ENCODE assay signal across 8 mouse cellular contexts in the genomic region with DNA sequence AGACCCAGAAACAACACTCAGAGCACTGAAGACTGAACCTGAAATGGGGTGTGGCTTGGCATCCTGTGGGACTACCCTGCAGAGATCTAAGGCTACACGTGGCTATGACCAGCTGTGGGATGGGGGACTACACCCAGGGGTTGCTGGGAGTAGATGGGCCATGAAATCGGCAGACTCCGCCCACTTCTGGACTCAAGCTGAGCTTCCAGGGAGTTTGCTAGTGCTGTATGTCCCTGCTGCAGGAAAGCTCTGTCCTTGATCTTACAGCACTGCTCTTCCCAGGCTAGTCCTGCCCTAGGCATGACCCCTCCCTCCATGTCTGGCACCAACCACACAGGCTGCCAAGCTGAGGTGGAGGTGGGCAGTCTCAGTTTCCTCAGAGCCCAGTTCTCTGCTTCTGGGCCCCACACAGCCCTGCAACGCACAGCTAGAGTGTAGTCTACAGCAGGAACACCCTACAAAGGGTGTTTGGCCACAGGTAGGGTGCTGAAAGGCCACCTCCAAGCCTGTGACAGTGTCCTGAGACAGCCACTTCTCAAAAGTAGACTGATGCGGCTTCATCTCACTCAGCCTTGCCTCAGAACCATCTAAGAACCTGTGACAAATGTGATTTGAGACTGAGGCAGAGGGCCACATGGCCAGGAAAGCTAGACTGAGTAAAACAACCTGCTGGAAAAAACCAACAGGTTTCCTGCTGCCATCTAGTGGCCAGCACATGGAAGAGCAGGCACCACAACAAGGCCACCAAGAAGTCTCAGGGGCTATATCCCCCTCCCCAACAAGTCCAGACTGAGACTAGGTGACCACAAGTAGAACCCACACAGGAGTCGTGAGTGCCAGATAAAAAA. TPM values are rescaled to one million over a fixed set of nuclear protein-coding genes. Genes with fewer than 3 reads are reported as not detected.
A peak's percentile ranks its signal among the peaks of the same experiment; 100 is the strongest.
DNase-seq lines count a peak whose midpoint lies in the region; ATAC-seq lines count a peak whose summit lies in the region.

No protein-coding gene starts in this region.

- DNase-seq in CD4-positive, CD25-positive, alpha-beta regulatory T cell, adult 2 months (ENCODE audit: low read depth, low spot score) = peak; percentile 68
- peak; percentile 74 for DNase-seq in R1 (ENCODE audit: low read depth, low spot score)
- peak; percentile 81 for DNase-seq in embryo, embryonic 11 days
- peak; percentile 54 to 59 for DNase-seq in layer of hippocampus, postnatal 25 days (ENCODE audit: extremely low spot score in 1 of 2, low spot score in 1 of 2)
- DNase-seq in testis, postnatal 10 days (ENCODE audit: low spot score) = peak; percentile 72

- peak overlapping the region; percentile 53 for H3K9ac ChIP-seq in heart, embryonic 16.5 days (ENCODE audit: low read length)
- no peak overlapping the region for H3K9ac ChIP-seq in midbrain, embryonic 13.5 days (replicated peaks)

- 27% methylated on average over 6 of the region's 6 CpGs for WGBS in heart, embryonic 16.5 days
- WGBS in midbrain, embryonic 13.5 days = 25% methylated on average over 6 of the region's 6 CpGs

- ATAC-seq in CD4-positive, CD25-positive, alpha-beta regulatory T cell, adult 4 months = no peak
- ATAC-seq in heart, embryonic 16.5 days (replicated peaks; ENCODE audit: extremely low read depth, insufficient read depth, low FRiP score) = 0 out of 2 replicates have a peak, but pooled peaks have one; percentile 8
- peak; percentile 51 for ATAC-seq in midbrain, embryonic 13.5 days

- peaks cover 57% of the 10 kb centered on the region for H3K4me1 ChIP-seq in heart, embryonic 16.5 days (ENCODE audit: control insufficient read depth, insufficient read depth, low read length)
- peaks cover 21% of the 10 kb centered on the region for H3K4me1 ChIP-seq in midbrain, embryonic 13.5 days (replicated peaks)

- no peak overlapping the region for H3K4me3 ChIP-seq in heart, embryonic 16.5 days (ENCODE audit: low read length)
- no peak overlapping the region for H3K4me3 ChIP-seq in midbrain, embryonic 13.5 days (replicated peaks)

- H3K36me3 ChIP-seq in heart, embryonic 16.5 days (ENCODE audit: control insufficient read depth, insufficient read depth) = no peaks in the 10 kb centered on the region
- H3K36me3 ChIP-seq in midbrain, embryonic 13.5 days = no peaks in the 10 kb centered on the region

- H3K27me3 ChIP-seq in heart, embryonic 16.5 days (ENCODE audit: control insufficient read depth, insufficient read depth, low read length) = no peaks in the 10 kb centered on the region
- no peaks in the 10 kb centered on the region for H3K27me3 ChIP-seq in midbrain, embryonic 13.5 days

- no peaks in the 10 kb centered on the region for H3K9me3 ChIP-seq in heart, embryonic 16.5 days (replicated peaks; ENCODE audit: control insufficient read depth, low read length)
- no peaks in the 10 kb centered on the region for H3K9me3 ChIP-seq in midbrain, embryonic 13.5 days

- H3K27ac ChIP-seq in heart, embryonic 16.5 days (ENCODE audit: low read length) = peak overlapping the region; percentile 88
- H3K27ac ChIP-seq in midbrain, embryonic 13.5 days = no peak overlapping the region

- H3K4me2 ChIP-seq in heart, embryonic 16.5 days (ENCODE audit: low read depth, low read length) = no peak overlapping the region
- no peak overlapping the region for H3K4me2 ChIP-seq in midbrain, embryonic 13.5 days (replicated peaks)

RNA-seq across cellular contexts. Expression of a gene that starts 52.2 kb away (rescaled TPM):
- under 1 TPM; 0.41 to 0.44 TPM for polyA plus RNA-seq in CD4-positive, CD25-positive, alpha-beta regulatory T cell, adult 4 months (2017; shearing (Covaris generic))
- polyA plus RNA-seq in heart, embryonic 16.5 days (2015; fragmentation: Nextera tagmentation; extraction: Ambion mirVana) = 138 and 151 TPM in 2 replicates
- 10 to 100 TPM; 53.6 to 64.0 TPM for total RNA-seq in layer of hippocampus, postnatal 25 days (2021)
- 24.0 and 29.3 TPM in 2 replicates for polyA plus RNA-seq in midbrain, embryonic 13.5 days (2015; fragmentation: Nextera tagmentation; extraction: Ambion mirVana)

Comparison
In these comparisons a context has a peak if more than half of its experiments do, and no peak if none do; other contexts are left out.
1. RNA of a gene that starts 52.2 kb away (polyA plus RNA-seq): 138 to 151 TPM in heart, embryonic 16.5 days and 24.0 to 29.3 TPM in midbrain, embryonic 13.5 days; 0.41 to 0.44 TPM in CD4-positive, CD25-positive, alpha-beta regulatory T cell, adult 4 months; every median in the first group is over 10 times any median in the second.
2. Peak in every context shown above with its lines, with median percentiles within 50 percentile points of each other: DNase-seq.